Mouse (Mus musculus) heart, embryonic 11.5 days (tissue): ENCODE results near the gene Tmco3. TPM values are rescaled to one million over a fixed set of nuclear protein-coding genes. Genes with fewer than 3 reads are reported as not detected.

Experiments used
- ATAC-seq: fragments of 200-750 bp; cut with Nextera tagmentation; replicated peaks from 2 replicates; pipeline ENCODE4 v1.8.0; 2017; ENCODE audit warnings: moderate library complexity; ENCODE audit not compliant: insufficient number of reproducible peaks, low FRiP score, low TSS enrichment
- H3K27ac ChIP-seq: fragments of 300-500 bp; sonication (generic); 2 replicates; pipeline ENCODE4 v1.5.1; 2014; ENCODE audit warnings: mild to moderate bottlenecking, low read depth, low read length
- H3K27me3 ChIP-seq: fragments of 300-500 bp; sonication (generic); 2 replicates; pipeline ENCODE4 v1.6.1; 2014; ENCODE audit warnings: mild to moderate bottlenecking, low read length, mixed read lengths; ENCODE audit not compliant: control insufficient read depth, insufficient read depth
- H3K36me3 ChIP-seq: fragments of 300-500 bp; sonication (generic); 2 replicates; pipeline ENCODE4 v1.6.1; 2014; ENCODE audit warnings: mild to moderate bottlenecking, low read length, moderate library complexity, mixed read lengths; ENCODE audit not compliant: control insufficient read depth, insufficient read depth
- H3K4me1 ChIP-seq: fragments of 300-500 bp; sonication (generic); 2 replicates; pipeline ENCODE4 v1.6.1; 2014; ENCODE audit warnings: low read length; ENCODE audit not compliant: control insufficient read depth, insufficient read depth
- H3K4me2 ChIP-seq: fragments of 300-500 bp; sonication (generic); 2 replicates; pipeline ENCODE4 v1.6.1; 2014; ENCODE audit warnings: mild to moderate bottlenecking, moderate library complexity
- H3K4me3 ChIP-seq: fragments of 300-500 bp; sonication (generic); 2 replicates; pipeline ENCODE4 v1.5.1; 2014; ENCODE audit warnings: low read depth, low read length
- H3K9ac ChIP-seq: fragments of 300-500 bp; sonication (generic); 2 replicates; pipeline ENCODE4 v1.6.1; 2014; ENCODE audit warnings: mild to moderate bottlenecking, low read depth, low read length, moderate library complexity
- H3K9me3 ChIP-seq: fragments of 300-500 bp; sonication (generic); replicated peaks from 2 replicates; pipeline ENCODE4 v1.6.1; 2016; ENCODE audit warnings: low read length; ENCODE audit not compliant: control insufficient read depth
- WGBS: fragments of 180-500 bp; shearing (Covaris S2); extraction: QIAGEN DNeasy Blood & Tissue Kit; methylation state at CpG from one replicate; pipeline ENCODE4 v1.1.7; 2014; ENCODE audit not compliant: insufficient replicate concordance; 5-methylcytosine and 5-hydroxymethylcytosine counted together
- polyA plus RNA-seq: library from polyadenylated mRNA; unstranded; fragments of >200 nt; fragmentation: Nextera tagmentation; extraction: Ambion mirVana; gene quantifications from 2 replicates; pipeline ENCODE4 v1.2.1, GENCODE M21; 2014

The Tmco3 gene
- 34.4 and 39.3 TPM in 2 replicates for polyA plus RNA-seq

- Histone ChIP-seq H3K4me2 (peak within 1 kb of the TSS; percentile 93), H3K9ac (peak within 1 kb of the TSS; percentile 81), H3K27me3 (no peaks in the 10 kb centered on the region), H3K9me3 (no peaks in the 10 kb centered on the region), H3K4me1 (peaks cover 10% of the 10 kb centered on the region), H3K4me3 (peak within 1 kb of the TSS; percentile 71), H3K27ac (peak within 1 kb of the TSS; percentile 99), H3K36me3 (peaks cover 3% of the 10 kb centered on the region; the same call in 1 of the 2 replicates)
- peak; percentile 86 for ATAC-seq
- whole genome bisulfite sequencing = under 1% methylated on average over 79 of the region's 79 CpGs
These were observed at the start of gene Tmco3, which contains the start of gene Dcun1d2 for GRCm38 (mm10) chr8:13287692-13288623. Gene Tmco3, plus strand, starts transcription at chr8:13288190. Gene Dcun1d2, minus strand, starts transcription at chr8:13288131.

DNA sequence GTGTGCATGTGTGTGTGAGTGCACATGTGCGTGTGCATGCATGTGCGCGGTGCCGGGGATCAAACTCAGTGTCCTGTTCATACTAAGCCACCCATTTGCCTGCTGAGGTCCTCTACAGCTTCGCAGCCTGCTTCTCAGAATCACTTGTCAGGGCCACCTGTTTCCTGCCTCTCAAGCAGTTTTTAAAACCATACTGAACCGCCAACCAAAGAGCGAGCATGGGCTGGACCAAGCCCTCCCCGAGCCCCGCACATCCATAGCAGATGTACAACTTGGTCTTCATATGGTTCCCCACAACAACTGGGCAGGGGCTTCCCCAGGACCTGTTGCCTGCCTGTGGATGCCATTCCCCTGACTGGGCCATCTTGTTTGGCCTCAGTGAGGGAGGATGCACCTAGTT is 47.9 kb upstream of the Tmco3 start:
- no peak overlapping the region for H3K4me3 ChIP-seq
- no peaks in the 10 kb centered on the region for H3K27me3 ChIP-seq
- no peak overlapping the region for H3K27ac ChIP-seq
- WGBS = 87% methylated on average over 9 of the region's 9 CpGs
- peaks cover 13% of the 10 kb centered on the region; the same call in 1 of the 2 replicates for H3K36me3 ChIP-seq
- no peaks in the 10 kb centered on the region for H3K9me3 ChIP-seq
- H3K9ac ChIP-seq = no peak overlapping the region
- no peak overlapping the region for H3K4me2 ChIP-seq
- peaks cover 20% of the 10 kb centered on the region for H3K4me1 ChIP-seq
- ATAC-seq = no peak

- no peaks in the 10 kb centered on the region for H3K9me3 ChIP-seq
- WGBS = 83% methylated on average over 7 of the region's 7 CpGs
- H3K27ac ChIP-seq = no peak overlapping the region
- H3K27me3 ChIP-seq = no peaks in the 10 kb centered on the region
- no peak for ATAC-seq
- no peak overlapping the region for H3K4me3 ChIP-seq
- H3K9ac ChIP-seq = no peak overlapping the region
- no peak overlapping the region for H3K4me2 ChIP-seq
- peaks cover 26% of the 10 kb centered on the region for H3K4me1 ChIP-seq
- peaks cover 10% of the 10 kb centered on the region; the same call in 1 of the 2 replicates for H3K36me3 ChIP-seq
These were observed 47.3 kb upstream of the Tmco3 start for GRCm38 (mm10) chr8:13240691-13241090.

DNA sequence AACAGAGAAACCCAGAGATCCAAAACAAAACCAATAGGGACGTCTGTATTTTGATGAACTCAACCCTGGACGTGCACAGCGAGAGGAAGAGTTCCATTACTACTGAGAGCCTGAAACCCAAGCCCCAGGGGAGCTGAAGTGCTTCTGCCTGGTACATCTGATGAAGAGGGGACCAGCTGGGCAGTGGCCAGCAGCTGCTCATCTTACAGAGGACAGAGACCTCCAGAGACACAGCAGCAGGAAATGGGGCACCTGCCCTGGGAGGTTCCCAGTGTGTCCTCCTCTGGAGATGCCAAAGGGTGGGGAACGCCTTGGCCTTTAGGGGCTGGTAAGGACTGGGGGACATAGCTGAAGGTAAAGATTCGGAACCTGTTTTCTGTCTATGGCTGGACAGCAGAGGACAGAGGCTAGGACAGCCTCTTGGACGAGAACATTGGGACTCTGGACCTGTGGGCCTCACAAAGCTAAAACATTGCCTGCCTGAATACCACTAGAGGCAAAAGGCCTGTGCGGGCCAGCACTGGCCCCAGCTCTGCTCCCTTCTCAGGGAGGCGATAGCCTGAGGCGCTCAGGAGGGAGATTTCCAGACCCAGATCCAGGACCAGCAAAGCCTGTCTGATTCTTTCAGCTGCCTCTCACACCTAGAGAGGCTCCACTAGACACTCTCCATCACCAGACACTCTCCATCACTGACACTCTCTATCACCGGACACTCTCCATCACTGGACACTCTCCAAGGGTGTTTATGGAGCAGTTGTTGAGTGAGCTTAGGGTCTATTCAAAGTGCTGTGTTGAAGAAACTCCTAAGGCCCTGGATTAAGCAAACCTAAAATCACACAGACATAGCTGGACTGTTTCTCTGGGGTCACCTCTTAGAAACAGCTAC is 44.8 kb upstream of the Tmco3 start:
- peak overlapping the region; percentile 49 for H3K9ac ChIP-seq
- peaks cover 16% of the 10 kb centered on the region for H3K36me3 ChIP-seq
- ATAC-seq = peak; percentile 72
- H3K4me3 ChIP-seq = no peak overlapping the region
- H3K27ac ChIP-seq = peak overlapping the region; percentile 84
- no peak overlapping the region for H3K4me2 ChIP-seq
- peaks cover 26% of the 10 kb centered on the region for H3K4me1 ChIP-seq
- WGBS = 56% methylated on average over 10 of the region's 10 CpGs
- H3K9me3 ChIP-seq = no peaks in the 10 kb centered on the region
- H3K27me3 ChIP-seq = no peaks in the 10 kb centered on the region

GRCm38 (mm10) chr8:13244343-13244880 is 43.6 kb upstream of the Tmco3 start:
- Histone ChIP-seq H3K4me2 (no peak overlapping the region), H3K4me1 (peaks cover 26% of the 10 kb centered on the region), H3K27ac (peak overlapping the region; percentile 84), H3K9ac (no peak overlapping the region), H3K27me3 (no peaks in the 10 kb centered on the region), H3K4me3 (no peak overlapping the region), H3K36me3 (peaks cover 18% of the 10 kb centered on the region), H3K9me3 (no peaks in the 10 kb centered on the region)
- no peak for ATAC-seq
- WGBS = 68% methylated on average over 11 of the region's 11 CpGs

DNA sequence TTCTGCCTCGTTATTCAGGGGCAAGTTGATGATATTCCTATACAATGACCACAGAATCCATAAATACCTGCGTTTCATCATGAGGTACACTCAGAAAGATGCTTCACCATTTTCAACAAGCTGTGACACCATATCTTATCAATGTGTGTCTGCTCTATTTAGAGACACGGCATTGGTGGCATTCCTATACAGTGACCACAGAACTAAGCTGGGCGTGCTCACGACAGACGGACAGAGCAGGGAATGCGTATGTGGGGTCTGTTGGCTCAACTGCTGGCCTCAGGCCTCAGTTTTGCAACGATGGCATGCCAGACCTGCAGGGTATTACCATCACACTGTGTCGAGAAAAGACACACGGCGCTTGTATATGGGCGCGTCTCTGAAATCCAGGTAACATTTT is 35.2 kb upstream of the Tmco3 start:
- peak overlapping the region; percentile 47 for H3K4me3 ChIP-seq
- ATAC-seq = peak; percentile 56; the same call in 1 of the 2 replicates
- peaks cover 13% of the 10 kb centered on the region for H3K36me3 ChIP-seq
- peaks cover 11% of the 10 kb centered on the region for H3K4me1 ChIP-seq
- peak overlapping the region; percentile 96 for H3K27ac ChIP-seq
- H3K27me3 ChIP-seq = no peaks in the 10 kb centered on the region
- H3K9ac ChIP-seq = peak overlapping the region; percentile 88
- peak overlapping the region; percentile 65 for H3K4me2 ChIP-seq
- 48% methylated on average over 13 of the region's 13 CpGs for WGBS
- no peaks in the 10 kb centered on the region for H3K9me3 ChIP-seq

- no peaks in the 10 kb centered on the region for H3K9me3 ChIP-seq
- WGBS = 58% methylated on average over 5 of the region's 5 CpGs
- peaks cover 11% of the 10 kb centered on the region for H3K4me1 ChIP-seq
- H3K4me2 ChIP-seq = peak overlapping the region; percentile 65
- H3K27ac ChIP-seq = peak overlapping the region; percentile 96
- peak overlapping the region; percentile 88 for H3K9ac ChIP-seq
- H3K4me3 ChIP-seq = peak overlapping the region; percentile 47
- H3K27me3 ChIP-seq = no peaks in the 10 kb centered on the region
- H3K36me3 ChIP-seq = peaks cover 8% of the 10 kb centered on the region; the same call in 1 of the 2 replicates
- no peak for ATAC-seq
These were observed 34.6 kb upstream of the Tmco3 start for GRCm38 (mm10) chr8:13253413-13253812.

- peak within 1 kb of the TSS; percentile 47 for H3K4me3 ChIP-seq
- peak within 1 kb of the TSS; percentile 96 for H3K27ac ChIP-seq
- H3K4me2 ChIP-seq = peak within 1 kb of the TSS; percentile 65
- H3K9me3 ChIP-seq = no peaks in the 10 kb centered on the region
- WGBS = 24% methylated on average over 8 of the region's 8 CpGs
- H3K9ac ChIP-seq = peak within 1 kb of the TSS; percentile 88
- H3K4me1 ChIP-seq = peaks cover 11% of the 10 kb centered on the region
- peaks cover 7% of the 10 kb centered on the region; the same call in 1 of the 2 replicates for H3K36me3 ChIP-seq
- H3K27me3 ChIP-seq = no peaks in the 10 kb centered on the region
- ATAC-seq = peak; percentile 77
These were observed 34.0 kb upstream of the Tmco3 start, which contains the start of gene Adprhl1 for GRCm38 (mm10) chr8:13254019-13254418. Gene Adprhl1, minus strand, starts transcription at chr8:13254162.
